Mouse (Mus musculus): ENCODE results near the gene Paf1. TPM values are rescaled to one million over a fixed set of nuclear protein-coding genes. Genes with fewer than 3 reads are reported as not detected.
A peak's percentile ranks its signal among the peaks of the same experiment; 100 is the strongest.

The Paf1 gene
- polyA plus RNA-seq, 1 experiment from 2014 or later = 60.2 TPM

- Histone ChIP-seq H3K27ac (no peak overlapping the region), H3K4me3 (replicated peaks; ENCODE audit: low read depth, low read length) (no peak overlapping the region), H3K36me3 (ENCODE audit: insufficient read depth, low read length) (peaks cover 9% of the 10 kb centered on the region), H3K9me3 (replicated peaks; ENCODE audit: low read length) (no peaks in the 10 kb centered on the region), H3K4me1 (replicated peaks; ENCODE audit: insufficient read depth, low read length) (no peaks in the 10 kb centered on the region), H3K27me3 (ENCODE audit: insufficient read depth, low read length) (no peaks in the 10 kb centered on the region), H3K9ac (ENCODE audit: low read depth, low read length) (no peak overlapping the region), H3K4me2 (ENCODE audit: low read length) (no peak overlapping the region)
- DNase-seq (ENCODE audit: low spot score) (no peak), ATAC-seq (replicated peaks; ENCODE audit: low FRiP score, low read depth) (no peak)
- TF ChIP-seq CTCF (IDR thresholded peaks at IDR 0.05; ENCODE audit: low read depth) = no peak
Measured at GRCm38 (mm10) chr7:28427738-28428137, 35.0 kb downstream of the Paf1 start.

GRCm38 (mm10) chr7:28430512-28430911, 37.8 kb downstream of the Paf1 start:
- peaks cover 10% of the 10 kb centered on the region for H3K4me1 ChIP-seq (replicated peaks; ENCODE audit: insufficient read depth, low read length)
- no peak for TF ChIP-seq CTCF (IDR thresholded peaks at IDR 0.05; ENCODE audit: low read depth)
- DNase-seq (ENCODE audit: low spot score) (no peak), ATAC-seq (replicated peaks; ENCODE audit: low FRiP score, low read depth) (no peak)
- H3K4me2 ChIP-seq (ENCODE audit: low read length) = no peak overlapping the region
- 74% methylated on average over 1 of the region's 1 CpGs for WGBS
- H3K9ac ChIP-seq (ENCODE audit: low read depth, low read length) = no peak overlapping the region
- H3K9me3 ChIP-seq (replicated peaks; ENCODE audit: low read length) = no peaks in the 10 kb centered on the region
- H3K36me3 ChIP-seq (ENCODE audit: insufficient read depth, low read length) = 0 out of 2 replicates have a peak, but pooled peaks cover 4% of the 10 kb centered on the region
- H3K27me3 ChIP-seq (ENCODE audit: insufficient read depth, low read length) = no peaks in the 10 kb centered on the region
- no peak overlapping the region for H3K4me3 ChIP-seq (replicated peaks; ENCODE audit: low read depth, low read length)
- H3K27ac ChIP-seq = no peak overlapping the region

- 94% methylated on average over 2 of the region's 2 CpGs for WGBS
- no peak for ATAC-seq (replicated peaks; ENCODE audit: low FRiP score, low read depth)
- no peak overlapping the region for H3K27ac ChIP-seq
- no peak overlapping the region for H3K4me2 ChIP-seq (ENCODE audit: low read length)
- no peak for DNase-seq (ENCODE audit: low spot score)
- H3K4me3 ChIP-seq (replicated peaks; ENCODE audit: low read depth, low read length) = no peak overlapping the region
- 0 out of 2 replicates have a peak, but pooled peaks cover 4% of the 10 kb centered on the region for H3K36me3 ChIP-seq (ENCODE audit: insufficient read depth, low read length)
- H3K4me1 ChIP-seq (replicated peaks; ENCODE audit: insufficient read depth, low read length) = peaks cover 10% of the 10 kb centered on the region
- no peaks in the 10 kb centered on the region for H3K9me3 ChIP-seq (replicated peaks; ENCODE audit: low read length)
- no peak overlapping the region for H3K9ac ChIP-seq (ENCODE audit: low read depth, low read length)
- no peak for TF ChIP-seq CTCF (IDR thresholded peaks at IDR 0.05; ENCODE audit: low read depth)
- no peaks in the 10 kb centered on the region for H3K27me3 ChIP-seq (ENCODE audit: insufficient read depth, low read length)
Measured at GRCm38 (mm10) chr7:28432252-28432651, 39.5 kb downstream of the Paf1 start.

GRCm38 (mm10) chr7:28435660-28436259, 43.0 kb downstream of the Paf1 start:
- H3K4me3 ChIP-seq (replicated peaks; ENCODE audit: low read depth, low read length) = peak overlapping the region; percentile 73
- no peaks in the 10 kb centered on the region for H3K9me3 ChIP-seq (replicated peaks; ENCODE audit: low read length)
- TF ChIP-seq CTCF (IDR thresholded peaks at IDR 0.05; ENCODE audit: low read depth) = no peak
- 0 out of 2 replicates have a peak, but pooled peaks cover 4% of the 10 kb centered on the region for H3K36me3 ChIP-seq (ENCODE audit: insufficient read depth, low read length)
- peak overlapping the region; percentile 83 for H3K4me2 ChIP-seq (ENCODE audit: low read length)
- peak overlapping the region; percentile 92 for H3K9ac ChIP-seq (ENCODE audit: low read depth, low read length)
- peak overlapping the region; percentile 62 for H3K27ac ChIP-seq
- H3K27me3 ChIP-seq (ENCODE audit: insufficient read depth, low read length) = no peaks in the 10 kb centered on the region
- WGBS = under 1% methylated on average over 41 of the region's 70 CpGs
- peaks cover 10% of the 10 kb centered on the region for H3K4me1 ChIP-seq (replicated peaks; ENCODE audit: insufficient read depth, low read length)
- DNase-seq (ENCODE audit: low spot score) (peak; percentile 29), ATAC-seq (replicated peaks; ENCODE audit: low FRiP score, low read depth) (peak; percentile 41)

GRCm38 (mm10) chr7:28436271-28436904, 43.6 kb downstream of the Paf1 start:
- 1% methylated on average over 46 of the region's 64 CpGs for WGBS
- Histone ChIP-seq H3K4me3 (replicated peaks; ENCODE audit: low read depth, low read length) (peak overlapping the region; percentile 73), H3K4me1 (replicated peaks; ENCODE audit: insufficient read depth, low read length) (peaks cover 10% of the 10 kb centered on the region), H3K27me3 (ENCODE audit: insufficient read depth, low read length) (no peaks in the 10 kb centered on the region), H3K27ac (peak overlapping the region; percentile 74), H3K9ac (ENCODE audit: low read depth, low read length) (peak overlapping the region; percentile 92), H3K9me3 (replicated peaks; ENCODE audit: low read length) (no peaks in the 10 kb centered on the region), H3K36me3 (ENCODE audit: insufficient read depth, low read length) (0 out of 2 replicates have a peak, but pooled peaks cover 4% of the 10 kb centered on the region), H3K4me2 (ENCODE audit: low read length) (peak overlapping the region; percentile 83)
- DNase-seq (ENCODE audit: low spot score) = peak; percentile 100
- peak; percentile 71 for TF ChIP-seq CTCF (IDR thresholded peaks at IDR 0.05; ENCODE audit: low read depth)
- ATAC-seq (replicated peaks; ENCODE audit: low FRiP score, low read depth) = peak; percentile 99

- Histone ChIP-seq H3K36me3 (ENCODE audit: insufficient read depth, low read length) (0 out of 2 replicates have a peak, but pooled peaks cover 4% of the 10 kb centered on the region), H3K4me2 (ENCODE audit: low read length) (peak within 1 kb of the TSS; percentile 62), H3K27ac (peak within 1 kb of the TSS; percentile 74), H3K9ac (ENCODE audit: low read depth, low read length) (peak within 1 kb of the TSS; percentile 55), H3K4me3 (replicated peaks; ENCODE audit: low read depth, low read length) (peak within 1 kb of the TSS; percentile 73), H3K9me3 (replicated peaks; ENCODE audit: low read length) (no peaks in the 10 kb centered on the region), H3K4me1 (replicated peaks; ENCODE audit: insufficient read depth, low read length) (peaks cover 10% of the 10 kb centered on the region), H3K27me3 (ENCODE audit: insufficient read depth, low read length) (no peaks in the 10 kb centered on the region)
- 3% methylated on average over 16 of the region's 16 CpGs for WGBS
- ATAC-seq (replicated peaks; ENCODE audit: low FRiP score, low read depth) (peak; percentile 50), DNase-seq (ENCODE audit: low spot score) (peak; percentile 96)
- peak; percentile 84 for TF ChIP-seq CTCF (IDR thresholded peaks at IDR 0.05; ENCODE audit: low read depth)
Measured at GRCm38 (mm10) chr7:28436932-28437570, 44.3 kb downstream of the Paf1 start, which contains the start of gene Gmfg. Gene Gmfg (plus strand): TSS chr7:28437447.
